In the genomic region with DNA sequence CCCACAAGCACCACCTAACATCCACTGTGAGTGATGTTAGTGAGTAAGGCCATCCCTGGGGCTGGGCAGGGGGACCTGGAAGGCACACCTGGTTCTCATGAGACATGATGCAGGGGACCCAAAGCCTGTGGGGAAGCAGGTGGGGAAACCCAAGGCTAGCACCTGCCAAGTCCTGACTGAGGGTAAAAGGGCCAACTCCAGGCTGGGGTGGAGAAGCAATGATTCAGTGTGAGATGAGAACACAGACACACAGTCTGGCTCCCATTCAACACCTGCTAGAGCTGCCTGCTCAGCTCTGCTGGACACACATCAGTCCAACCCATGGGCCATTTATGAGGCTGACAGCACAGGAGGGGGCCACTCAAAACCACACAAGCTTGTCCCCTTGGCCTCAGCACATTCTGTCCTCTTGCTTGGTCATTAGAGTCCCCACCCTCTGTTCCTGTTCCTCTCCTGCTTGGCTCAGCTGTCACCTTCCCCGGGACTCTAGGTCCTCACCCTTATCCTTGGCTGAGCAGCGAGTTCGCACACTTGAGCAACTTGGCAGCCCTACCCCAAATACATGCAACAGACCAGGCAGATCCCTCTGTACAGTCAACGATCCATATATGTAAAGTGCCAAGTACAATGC, we compare ENCODE assay signal across 10 mouse cellular contexts. TPM values are rescaled to one million over a fixed set of nuclear protein-coding genes. Genes with fewer than 3 reads are reported as not detected.
A peak's percentile ranks its signal among the peaks of the same experiment; 100 is the strongest.
DNase-seq lines count a peak whose midpoint lies in the region; ATAC-seq and TF ChIP-seq lines count a peak whose summit lies in the region.
"Had no signal": no experiment of that assay in that cellular context is flagged by ENCODE, and none has a peak within 500 bp of the region (broad histone marks: within the 10 kb centered on the region; RNA-seq: fewer than 3 reads in every experiment).

No protein-coding gene starts in this region.

- peaks cover 75% of the 10 kb centered on the region for H3K36me3 ChIP-seq in erythroblast, embryonic 14.5 days (ENCODE audit: control insufficient read depth)
- peaks cover 16% of the 10 kb centered on the region for H3K36me3 ChIP-seq in heart, embryonic 11.5 days (ENCODE audit: control insufficient read depth, insufficient read depth, low read length)
- peaks cover 5% of the 10 kb centered on the region for H3K36me3 ChIP-seq in myocyte (ENCODE audit: control insufficient read depth, insufficient read depth)

- ATAC-seq in erythroblast, adult 5-6 weeks (replicated peaks; ENCODE audit: low FRiP score, poor library complexity, severe bottlenecking) = no peak
- ATAC-seq in heart, embryonic 11.5 days (replicated peaks; ENCODE audit: insufficient number of reproducible peaks, low FRiP score, low TSS enrichment) = no peak

- no peak overlapping the region for H3ac ChIP-seq in myocyte (ENCODE audit: control insufficient read depth, insufficient read length)

- peak overlapping the region; percentile 81 for H3K4me3 ChIP-seq in erythroblast, embryonic 14.5 days (replicated peaks)
- 0 out of 2 replicates have a peak overlapping the region, but pooled peaks have one; percentile 12 for H3K4me3 ChIP-seq in heart, embryonic 11.5 days (ENCODE audit: low read depth, low read length)
- no peak overlapping the region for H3K4me3 ChIP-seq in myocyte
- H3K4me3 ChIP-seq: lung, embryonic 15.5 days had no signal

- 84% methylated on average over 4 of the region's 4 CpGs for WGBS in heart, embryonic 11.5 days (ENCODE audit: insufficient replicate concordance)

- peaks cover 9% of the 10 kb centered on the region for H3K79me2 ChIP-seq in myocyte (ENCODE audit: control insufficient read depth, insufficient read depth)

- H3K4me1 ChIP-seq in erythroblast, embryonic 14.5 days (ENCODE audit: control insufficient read depth) = peaks cover 90% of the 10 kb centered on the region
- H3K4me1 ChIP-seq in heart, embryonic 11.5 days (ENCODE audit: control insufficient read depth, insufficient read depth, low read length) = peaks cover 14% of the 10 kb centered on the region; the same call in 1 of the 2 replicates

- no peak overlapping the region for H3K9ac ChIP-seq in heart, embryonic 11.5 days (ENCODE audit: low read depth, low read length)
- H3K9ac ChIP-seq: lung, embryonic 15.5 days had no signal

- no peak for TF ChIP-seq POLR2A in myocyte (IDR thresholded peaks at IDR 0.05; ENCODE audit: insufficient read length, low read depth)

- H3K27me3 ChIP-seq in erythroblast, embryonic 14.5 days (ENCODE audit: control insufficient read depth) = peaks cover 5% of the 10 kb centered on the region; the same call in 1 of the 2 replicates
- peaks cover 3% of the 10 kb centered on the region; the same call in 1 of the 2 replicates for H3K27me3 ChIP-seq in heart, embryonic 11.5 days (ENCODE audit: control insufficient read depth, insufficient read depth, low read length)
- H3K27me3 ChIP-seq in myocyte (ENCODE audit: control insufficient read depth, insufficient read depth, insufficient read length) = no peaks in the 10 kb centered on the region
- H3K27me3 ChIP-seq: lung, embryonic 15.5 days had no signal

- H3K27ac ChIP-seq in heart, embryonic 11.5 days (ENCODE audit: low read depth, low read length) = no peak overlapping the region
- H3K27ac ChIP-seq: lung, embryonic 15.5 days had no signal

- peaks cover 13% of the 10 kb centered on the region for H3K9me3 ChIP-seq in erythroblast, embryonic 14.5 days (ENCODE audit: control insufficient read depth, low read length)
- no peaks in the 10 kb centered on the region for H3K9me3 ChIP-seq in heart, embryonic 11.5 days (replicated peaks; ENCODE audit: control insufficient read depth, low read length)
- H3K9me3 ChIP-seq: lung, embryonic 15.5 days had no signal

- H3K4me2 ChIP-seq in heart, embryonic 11.5 days = peak overlapping the region; percentile 98
- H3K4me2 ChIP-seq in myocyte (ENCODE audit: low read depth) = no peak overlapping the region
- H3K4me2 ChIP-seq: lung, embryonic 15.5 days had no signal

- DNase-seq in kidney, postnatal 36 days = peak; percentile 38 to 39
- no peak for DNase-seq in kidney, adult 9 months
- no peak for DNase-seq in right cerebral cortex, adult 2 months (ENCODE audit: low spot score in 2 of 2)
- no peak for DNase-seq in thymus, postnatal 4 days
- DNase-seq: midbrain, embryonic 14.5 days had no signal

TF ChIP-seq in myocyte, 11 proteins besides CTCF, POLR2A, EP300 and RAD21:
- TF ChIP-seq SRF (IDR thresholded peaks at IDR 0.05; ENCODE audit: control insufficient read depth, insufficient read length, low read depth) (no peak), MYOG (IDR thresholded peaks at IDR 0.05; ENCODE audit: control insufficient read depth in 1 of 3, insufficient read depth in 1 of 3, insufficient read length in 2 of 3, low read depth in 2 of 3) (peak in 1 of 3 experiments; percentile 19), MYOD1 (IDR thresholded peaks at IDR 0.05; ENCODE audit: control insufficient read depth in 1 of 3, insufficient read length in 2 of 3, low read depth in 2 of 3) (peak in 2 of 3 experiments; percentile 14 to 63)

RNA-seq across cellular contexts. Expression of a gene that starts 2.9 kb away (rescaled TPM):
- 11.8 and 12.2 TPM in 2 replicates for polyA plus RNA-seq in erythroblast, embryonic 14.5 days (2012)
- total RNA-seq in erythroblast, adult 5-6 weeks (2015; ENCODE audit: low replicate concordance) = 29.8 and 52.2 TPM in 2 replicates
- 66.5 and 82.1 TPM in 2 replicates for total RNA-seq in erythroblast, adult 5-6 weeks (2017; ENCODE audit: low replicate concordance)
- 11.4 and 14.5 TPM in 2 replicates for polyA plus RNA-seq in heart, embryonic 11.5 days (2014; fragmentation: Nextera tagmentation; extraction: Ambion mirVana)
- 11.5 TPM for polyA plus RNA-seq in myocyte (2012; fragmentation: generic; extraction: Trizol)

Comparison
In these comparisons a context has a peak if more than half of its experiments do, and no peak if none do; other contexts are left out.
1. DNase-seq: peak in kidney, postnatal 36 days (2 of 2); none in kidney, adult 9 months (single experiment), right cerebral cortex, adult 2 months (0 of 2) and thymus, postnatal 4 days (single experiment).